Mouse (Mus musculus) heart, embryonic 13.5 days (tissue): ENCODE data around the gene Aar2. TPM values are rescaled to one million over a fixed set of nuclear protein-coding genes. Genes with fewer than 3 reads are reported as not detected.
"Not testable (repeated sequence)": the region's sequence is repeated elsewhere in the genome, so short reads cannot be mapped to it uniquely, and the experiment has no call there.

Experiments
- ATAC-seq: fragments of 200-750 bp; cut with Nextera tagmentation; 2 replicates; pipeline ENCODE4 v1.8.0; 2017; ENCODE audit warnings: moderate TSS enrichment; ENCODE audit not compliant: insufficient number of reproducible peaks, low FRiP score, low TSS enrichment; ENCODE audit errors: extremely low read depth
- H3K27ac ChIP-seq: fragments of 300-500 bp; sonication (generic); replicated peaks from 2 replicates; pipeline ENCODE4 v1.5.1; 2015; ENCODE audit warnings: moderate library complexity, mild to moderate bottlenecking, inconsistent platforms
- H3K27me3 ChIP-seq: fragments of 300-500 bp; sonication (generic); replicated peaks from 2 replicates; pipeline ENCODE4 v1.6.1; 2015; ENCODE audit warnings: mild to moderate bottlenecking, inconsistent platforms
- H3K36me3 ChIP-seq: fragments of 300-500 bp; sonication (generic); 2 replicates; pipeline ENCODE4 v1.6.1; 2015; ENCODE audit warnings: mild to moderate bottlenecking, inconsistent platforms
- H3K4me1 ChIP-seq: fragments of 300-500 bp; sonication (generic); 2 replicates; pipeline ENCODE4 v1.6.1; 2015; ENCODE audit warnings: inconsistent platforms
- H3K4me2 ChIP-seq: fragments of 300-500 bp; sonication (generic); 2 replicates; pipeline ENCODE4 v1.6.1; 2015; ENCODE audit warnings: inconsistent platforms, mild to moderate bottlenecking, moderate library complexity
- H3K4me3 ChIP-seq: fragments of 300-500 bp; sonication (generic); 2 replicates; pipeline ENCODE4 v1.5.1; 2015; ENCODE audit warnings: moderate library complexity, mild to moderate bottlenecking, inconsistent platforms
- H3K9ac ChIP-seq: fragments of 300-500 bp; sonication (generic); 2 replicates; pipeline ENCODE4 v1.6.1; 2015; ENCODE audit warnings: inconsistent platforms, mild to moderate bottlenecking, moderate library complexity
- H3K9me3 ChIP-seq: fragments of 300-500 bp; sonication (generic); 2 replicates; pipeline ENCODE4 v1.6.1; 2016; ENCODE audit warnings: inconsistent platforms
- WGBS: fragments of 180-500 bp; shearing (Covaris S2); methylation state at CpG from one replicate; pipeline ENCODE4 v1.1.7; 2015; ENCODE audit warnings: mixed read lengths; 5-methylcytosine and 5-hydroxymethylcytosine counted together
- polyA plus RNA-seq: library from polyadenylated mRNA; unstranded; fragments of >200 nt; fragmentation: Nextera tagmentation; extraction: Ambion mirVana; gene quantifications from 2 replicates; pipeline ENCODE4 v1.2.1, GENCODE M21; 2015

Aar2 gene
- polyA plus RNA-seq = 22.4 and 22.9 TPM in 2 replicates

GRCm38 (mm10) chr2:156547123-156547891 is at the start of gene Aar2:
TSS of gene Aar2 (plus strand) at chr2:156547584.
- H3K9me3 ChIP-seq = no peaks in the 10 kb centered on the region
- peak within 1 kb of the TSS; percentile 94 for H3K9ac ChIP-seq
- peaks cover 18% of the 10 kb centered on the region for H3K4me1 ChIP-seq
- H3K27me3 ChIP-seq = no peaks in the 10 kb centered on the region
- peak within 1 kb of the TSS; percentile 66 for H3K27ac ChIP-seq
- no peak for ATAC-seq
- H3K36me3 ChIP-seq = peaks cover 23% of the 10 kb centered on the region
- H3K4me2 ChIP-seq = peak within 1 kb of the TSS; percentile 79
- H3K4me3 ChIP-seq = peak within 1 kb of the TSS; percentile 89
- WGBS = 5% methylated on average over 39 of the region's 39 CpGs

- WGBS = 54% methylated on average over 5 of the region's 5 CpGs
- ATAC-seq = no peak
- H3K4me1 ChIP-seq = peaks cover 8% of the 10 kb centered on the region; the same call in 1 of the 2 replicates
- no peaks in the 10 kb centered on the region for H3K9me3 ChIP-seq
- H3K36me3 ChIP-seq = peaks cover 45% of the 10 kb centered on the region
- no peaks in the 10 kb centered on the region for H3K27me3 ChIP-seq
- H3K4me2 ChIP-seq = no peak overlapping the region
- no peak overlapping the region for H3K4me3 ChIP-seq
- no peak overlapping the region for H3K9ac ChIP-seq
- H3K27ac ChIP-seq = no peak overlapping the region
Measured at GRCm38 (mm10) chr2:156497915-156498314, 49.5 kb upstream of the Aar2 start.

DNA sequence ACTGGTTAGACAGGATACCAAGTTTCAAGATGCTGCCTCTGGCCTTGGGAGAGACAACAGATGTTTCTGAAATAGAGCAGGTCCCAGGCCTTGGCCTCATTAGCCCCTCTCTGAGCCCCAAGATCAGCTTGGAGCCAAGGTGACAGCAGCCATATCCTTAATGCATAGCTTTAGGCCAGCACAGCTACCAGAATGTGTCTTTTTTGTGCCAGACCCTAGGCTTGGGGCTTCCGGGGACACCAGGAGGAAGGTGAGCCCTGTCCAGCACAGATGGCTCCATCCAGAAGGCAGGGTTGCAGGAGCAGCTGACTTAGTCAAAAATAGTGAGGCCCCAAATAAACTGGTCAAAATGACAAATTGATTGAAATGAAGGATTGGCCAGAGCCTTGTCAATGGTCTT is 46.4 kb upstream of the Aar2 start:
- 79% methylated on average over 1 of the region's 1 CpGs for WGBS
- Histone ChIP-seq H3K36me3 (peaks cover 36% of the 10 kb centered on the region), H3K4me1 (no peaks in the 10 kb centered on the region), H3K9ac (no peak overlapping the region), H3K27ac (no peak overlapping the region), H3K9me3 (no peaks in the 10 kb centered on the region), H3K27me3 (no peaks in the 10 kb centered on the region), H3K4me2 (no peak overlapping the region), H3K4me3 (no peak overlapping the region)
- no peak for ATAC-seq

DNA sequence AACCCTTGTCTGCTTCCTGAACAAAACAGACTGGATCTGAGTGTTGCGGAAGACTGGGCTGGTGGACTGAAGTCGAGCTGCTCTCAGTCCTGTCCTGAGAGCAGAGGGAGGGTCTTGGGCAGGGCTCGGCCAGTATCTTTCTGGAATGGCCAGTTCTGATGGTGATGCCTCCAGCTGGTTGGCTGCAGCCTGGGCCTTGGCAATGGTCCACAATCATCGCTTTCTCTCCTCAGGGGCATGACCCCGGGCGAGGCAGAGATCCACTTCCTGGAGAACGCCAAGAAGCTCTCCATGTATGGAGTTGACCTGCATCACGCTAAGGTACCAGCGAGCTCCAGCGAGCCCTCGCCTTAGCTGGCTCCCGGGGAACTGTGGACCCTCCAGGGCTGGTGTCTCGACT is 41.9 kb upstream of the Aar2 start:
- no peak for ATAC-seq
- H3K4me3 ChIP-seq = no peak overlapping the region
- no peaks in the 10 kb centered on the region for H3K9me3 ChIP-seq
- H3K27ac ChIP-seq = no peak overlapping the region
- H3K4me2 ChIP-seq = no peak overlapping the region
- H3K36me3 ChIP-seq = peaks cover 45% of the 10 kb centered on the region
- no peaks in the 10 kb centered on the region for H3K4me1 ChIP-seq
- no peaks in the 10 kb centered on the region for H3K27me3 ChIP-seq
- 69% methylated on average over 13 of the region's 13 CpGs for WGBS
- H3K9ac ChIP-seq = no peak overlapping the region

- H3K27ac ChIP-seq = no peak overlapping the region
- no peak overlapping the region for H3K4me3 ChIP-seq
- no peak overlapping the region for H3K9ac ChIP-seq
- no peak overlapping the region for H3K4me2 ChIP-seq
- no peaks in the 10 kb centered on the region for H3K9me3 ChIP-seq
- peaks cover 7% of the 10 kb centered on the region for H3K4me1 ChIP-seq
- WGBS = 79% methylated on average over 7 of the region's 7 CpGs
- no peaks in the 10 kb centered on the region for H3K27me3 ChIP-seq
- peaks cover 37% of the 10 kb centered on the region for H3K36me3 ChIP-seq
- ATAC-seq = no peak
Measured at GRCm38 (mm10) chr2:156512028-156512427, 35.4 kb upstream of the Aar2 start.

GRCm38 (mm10) chr2:156512561-156512960 is 34.8 kb upstream of the Aar2 start:
- Histone ChIP-seq H3K9ac (no peak overlapping the region), H3K27ac (no peak overlapping the region), H3K4me3 (no peak overlapping the region), H3K27me3 (no peaks in the 10 kb centered on the region), H3K9me3 (no peaks in the 10 kb centered on the region), H3K4me2 (no peak overlapping the region), H3K4me1 (peaks cover 7% of the 10 kb centered on the region), H3K36me3 (peaks cover 32% of the 10 kb centered on the region)
- 70% methylated on average over 5 of the region's 6 CpGs for WGBS
- no peak for ATAC-seq

- WGBS = 84% methylated on average over 9 of the region's 9 CpGs
- no peak overlapping the region for H3K9ac ChIP-seq
- H3K27me3 ChIP-seq = no peaks in the 10 kb centered on the region
- ATAC-seq = no peak
- no peak overlapping the region for H3K4me3 ChIP-seq
- H3K4me1 ChIP-seq = peaks cover 7% of the 10 kb centered on the region
- no peaks in the 10 kb centered on the region for H3K9me3 ChIP-seq
- H3K27ac ChIP-seq = no peak overlapping the region
- H3K4me2 ChIP-seq = no peak overlapping the region
- H3K36me3 ChIP-seq = peaks cover 23% of the 10 kb centered on the region
Measured at GRCm38 (mm10) chr2:156515102-156515501, 32.3 kb upstream of the Aar2 start.

GRCm38 (mm10) chr2:156515565-156516185 is 31.7 kb upstream of the Aar2 start:
- Histone ChIP-seq H3K9me3 (no peaks in the 10 kb centered on the region), H3K4me1 (peaks cover 7% of the 10 kb centered on the region), H3K4me2 (no peak overlapping the region), H3K36me3 (peaks cover 19% of the 10 kb centered on the region), H3K27ac (no peak overlapping the region), H3K9ac (no peak overlapping the region), H3K27me3 (no peaks in the 10 kb centered on the region), H3K4me3 (no peak overlapping the region)
- 24% methylated on average over 7 of the region's 7 CpGs for WGBS
- ATAC-seq = no peak

- H3K27me3 ChIP-seq, H3K4me2 ChIP-seq, H3K4me1 ChIP-seq, H3K4me3 ChIP-seq, H3K27ac ChIP-seq, H3K9me3 ChIP-seq, H3K9ac ChIP-seq: not testable (repeated sequence)
- WGBS = 71% methylated on average over 2 of the region's 2 CpGs
- ATAC-seq = peak; percentile 64; the same call in 1 of the 2 replicates
- H3K36me3 ChIP-seq = peaks cover 25% of the 10 kb centered on the region
Measured at GRCm38 (mm10) chr2:156516678-156517077, 30.7 kb upstream of the Aar2 start.

DNA sequence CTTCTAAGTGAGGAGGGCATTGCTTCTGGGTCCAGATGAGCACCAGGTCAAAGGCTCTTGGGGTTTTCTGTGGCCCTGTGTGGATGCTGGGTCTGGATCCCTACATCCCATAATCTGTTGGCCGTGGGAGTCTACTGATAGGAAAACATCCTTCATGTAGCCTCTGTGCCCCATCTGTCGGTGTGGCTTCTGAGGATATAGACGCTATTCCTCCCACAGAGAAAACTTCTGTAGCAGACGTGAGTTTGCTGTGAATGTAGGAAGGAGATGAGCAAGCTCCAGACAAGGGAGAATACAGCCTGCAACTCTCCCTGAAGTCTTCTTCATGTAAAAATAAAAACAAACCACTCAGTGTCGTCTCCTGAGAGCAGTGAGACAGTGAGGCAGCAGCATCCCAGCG is 29.1 kb upstream of the Aar2 start:
- Histone ChIP-seq H3K4me1 (no peaks in the 10 kb centered on the region), H3K27ac (no peak overlapping the region), H3K9ac (no peak overlapping the region), H3K4me2 (no peak overlapping the region), H3K9me3 (no peaks in the 10 kb centered on the region), H3K36me3 (peaks cover 36% of the 10 kb centered on the region), H3K4me3 (no peak overlapping the region), H3K27me3 (no peaks in the 10 kb centered on the region)
- no peak for ATAC-seq
- 68% methylated on average over 6 of the region's 6 CpGs for WGBS

DNA sequence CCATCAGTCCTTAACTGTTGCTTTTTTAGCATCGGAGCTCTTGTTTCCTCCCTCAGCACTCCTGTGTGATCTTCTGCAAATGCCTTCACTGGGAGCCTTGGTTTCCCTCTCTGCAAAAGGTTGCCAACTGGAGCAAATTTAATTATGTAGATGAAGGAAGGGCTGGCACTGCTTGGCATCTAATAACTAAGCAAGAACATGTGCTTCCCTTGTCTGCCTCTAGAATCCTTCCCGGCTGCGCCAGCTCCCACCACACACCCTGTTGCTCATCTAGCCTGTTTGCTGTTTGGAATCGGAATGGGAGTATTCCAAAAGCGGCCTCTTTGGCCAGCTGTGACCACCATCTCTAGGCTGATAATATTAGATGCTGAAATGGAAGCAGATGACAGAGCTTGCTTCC is 27.8 kb upstream of the Aar2 start:
- H3K4me1 ChIP-seq = no peaks in the 10 kb centered on the region
- 81% methylated on average over 5 of the region's 5 CpGs for WGBS
- H3K27ac ChIP-seq = no peak overlapping the region
- peaks cover 26% of the 10 kb centered on the region for H3K36me3 ChIP-seq
- H3K4me2 ChIP-seq = no peak overlapping the region
- H3K4me3 ChIP-seq = no peak overlapping the region
- H3K9ac ChIP-seq = no peak overlapping the region
- H3K27me3 ChIP-seq = no peaks in the 10 kb centered on the region
- H3K9me3 ChIP-seq = no peaks in the 10 kb centered on the region
- ATAC-seq = no peak

GRCm38 (mm10) chr2:156522994-156523393 is 24.4 kb upstream of the Aar2 start:
- no peak for ATAC-seq
- no peak overlapping the region for H3K4me3 ChIP-seq
- no peak overlapping the region for H3K4me2 ChIP-seq
- H3K36me3 ChIP-seq = peaks cover 22% of the 10 kb centered on the region
- no peak overlapping the region for H3K27ac ChIP-seq
- 83% methylated on average over 11 of the region's 11 CpGs for WGBS
- H3K9me3 ChIP-seq = no peaks in the 10 kb centered on the region
- H3K4me1 ChIP-seq = no peaks in the 10 kb centered on the region
- H3K9ac ChIP-seq = no peak overlapping the region
- H3K27me3 ChIP-seq = peaks cover 8% of the 10 kb centered on the region; the same call in 1 of the 2 replicates
